Mouse (Mus musculus) left cerebral cortex, postnatal 4 days (tissue): ENCODE measurements around the gene Amy2a5. TPM values are rescaled to one million over a fixed set of nuclear protein-coding genes. Genes with fewer than 3 reads are reported as not detected.
"Not testable (repeated sequence)": the region's sequence is repeated elsewhere in the genome, so short reads cannot be mapped to it uniquely, and the experiment has no call there.

ENCODE experiments used
- DNase-seq: peaks from one replicate; pipeline ENCODE4 v3.0.0-alpha.2; 2022
- intact Hi-C: fragments of 180-260 bp; cut with DNase I; formaldehyde crosslinking; loops from one replicate; pipeline ENCODE4 v1.15.1; 2025
- total RNA-seq, 2 experiments: library from RNA; stranded (reverse); gene quantifications; 2 replicates each; pipeline ENCODE4 v1.2.3; 2021

The Amy2a5 gene
- not detected for total RNA-seq

- intact Hi-C loops, result not testable (repeated sequence)
These were observed at the start of gene Amy2a5 for GRCm38 (mm10) chr3:113258737-113259136. Gene Amy2a5, minus strand, starts transcription at chr3:113258837.

GRCm38 (mm10) chr3:113291349-113291748 is 32.7 kb upstream of the Amy2a5 start, which contains the start of gene Amy2a4:
Gene Amy2a4, minus strand, starts transcription at chr3:113291449.
- DNase-seq, intact Hi-C loops: not testable (repeated sequence)

More at GRCm38 (mm10) chr3:113258737-113259136, at the start of gene Amy2a5:
- not testable (repeated sequence) for DNase-seq

GRCm38 (mm10) chr3:113280285-113280684 is 21.6 kb upstream of the Amy2a5 start:
- intact Hi-C loops, DNase-seq: not testable (repeated sequence)

- intact Hi-C loops, DNase-seq: not testable (repeated sequence)
These were observed 20.9 kb upstream of the Amy2a5 start for GRCm38 (mm10) chr3:113279586-113279985.

GRCm38 (mm10) chr3:113227115-113227514 is 31.5 kb downstream of the Amy2a5 start:
- intact Hi-C loops, result no loop called here

More at GRCm38 (mm10) chr3:113227115-113227514, 31.5 kb downstream of the Amy2a5 start:
- DNase-seq, result no peak

Other genes with a start within 250 kb of the Amy2a5 start
- gene Amy2a4, start 32.6 kb upstream of the Amy2a5 start, total RNA-seq, result not detected
- gene Amy2a3, start 65.2 kb upstream of the Amy2a5 start, total RNA-seq, result not detected
- gene Amy2a2, start 97.8 kb upstream of the Amy2a5 start, total RNA-seq, result not detected